Mouse (Mus musculus) bone marrow macrophage, adult 2 months (primary cell): ENCODE data around the gene Runx3.

Experiments
- CTCF ChIP-seq: IDR thresholded peaks from 2 replicates; pipeline ENCODE4 v1.5.1; 2012; ENCODE audit warnings: low read depth, mild to moderate bottlenecking, low read length, moderate library complexity
- POLR2A ChIP-seq: IDR thresholded peaks from 2 replicates; pipeline ENCODE4 v1.6.1; 2012; ENCODE audit warnings: mild to moderate bottlenecking, low read depth, low read length, borderline replicate concordance

DNA sequence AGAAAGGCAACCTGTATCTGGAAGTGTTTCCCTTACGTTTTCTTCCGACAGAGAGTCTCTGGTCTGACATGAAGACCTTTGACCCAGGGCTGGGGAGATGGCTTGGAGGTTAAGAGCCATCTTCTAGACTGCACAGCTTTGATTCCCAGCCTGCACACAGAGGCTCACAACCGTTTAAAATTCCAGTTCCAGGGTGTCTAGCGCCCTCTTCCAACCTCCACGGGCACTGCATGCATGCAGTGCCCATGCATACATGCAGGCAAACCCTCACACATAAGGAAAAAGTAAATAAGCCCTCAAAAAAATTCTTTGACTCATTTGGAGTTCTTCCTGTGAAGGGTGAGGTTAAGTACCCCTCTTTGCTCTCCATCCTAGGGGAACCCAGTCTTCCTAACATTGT lies 5.9 kb downstream of the Runx3 start:
- 0 out of 2 replicates have a peak, but pooled peaks have one; percentile 18 for TF ChIP-seq CTCF
- no peak for TF ChIP-seq POLR2A
